Mouse (Mus musculus) kidney, postnatal 25 days (tissue): ENCODE measurements around the gene Tktl1.
A peak's percentile ranks its signal among the peaks of the same experiment; 100 is the strongest.
"Not testable (repeated sequence)": the region's sequence is repeated elsewhere in the genome, so short reads cannot be mapped to it uniquely, and the experiment has no call there.

Experiments used
- DNase-seq, 2 experiments: peaks; one replicate each; pipeline ENCODE4 v3.0.0; 2021; ENCODE audit warnings: mixed read lengths in 2 of 2

The Tktl1 gene

GRCm38 (mm10) chrX:74176959-74177358 is at the start of gene Tktl1:
Gene Tktl1, plus strand, starts transcription at chrX:74177259.
- no peak for DNase-seq

- DNase-seq: not testable (repeated sequence)
Observed at GRCm38 (mm10) chrX:74135263-74135662, 41.8 kb upstream of the Tktl1 start, which contains the start of gene Mecp2. Gene Mecp2, minus strand, starts transcription at chrX:74135363.

DNA sequence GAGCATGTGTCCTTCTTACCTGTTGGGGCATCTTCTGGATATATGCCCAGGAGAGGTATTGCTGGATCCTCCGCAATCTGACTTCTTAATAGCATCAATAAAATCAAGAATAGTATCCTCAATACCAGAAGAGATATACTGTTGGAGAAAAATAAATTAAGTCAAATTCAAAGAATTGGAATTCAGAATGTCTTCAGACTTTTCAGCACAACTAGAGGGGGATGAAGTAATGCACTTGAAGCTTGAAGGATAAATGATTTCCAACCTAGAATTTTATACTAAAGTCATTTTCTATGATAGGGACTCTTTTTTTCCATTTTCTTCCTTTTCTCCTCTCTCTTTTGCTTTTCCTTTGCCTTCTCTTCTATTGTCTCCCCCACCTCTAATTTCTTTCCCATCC is 9.3 kb upstream of the Tktl1 start, which contains the start of gene Tex28:
TSS of gene Tex28 (minus strand) at position 101 of the 400 bp plus-strand sequence.
- no peak for DNase-seq

- DNase-seq: no peak
Observed at GRCm38 (mm10) chrX:74203556-74203955, 26.5 kb downstream of the Tktl1 start.

DNA sequence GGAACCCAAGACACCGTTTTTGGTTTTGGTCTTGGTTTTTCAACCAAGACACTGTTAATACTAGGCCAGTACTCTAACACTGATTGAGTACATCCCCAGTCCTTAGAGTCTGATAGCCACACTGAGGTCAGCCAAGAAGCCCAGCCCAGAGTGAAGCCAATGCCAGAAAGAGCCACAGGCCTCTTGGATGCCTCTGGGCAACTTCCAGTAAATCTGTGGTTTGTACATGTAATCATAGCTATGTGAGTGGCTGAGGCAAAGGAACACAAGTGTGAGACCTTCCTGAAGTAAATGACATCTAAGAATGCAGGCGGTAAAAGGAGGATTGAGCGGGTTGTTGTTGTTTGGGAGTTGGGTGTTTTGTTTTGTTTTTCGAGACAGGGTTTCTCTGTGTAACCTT is 41.4 kb downstream of the Tktl1 start:
- DNase-seq: no peak

- peak in 1 of 2 experiments; percentile 2 for DNase-seq
Observed at GRCm38 (mm10) chrX:74219449-74219848, 42.4 kb downstream of the Tktl1 start.

- DNase-seq: not testable (repeated sequence)
Observed at GRCm38 (mm10) chrX:74220099-74220498, 43.0 kb downstream of the Tktl1 start.

- DNase-seq: no peak
Observed at GRCm38 (mm10) chrX:74230038-74230437, 53.0 kb downstream of the Tktl1 start.

DNA sequence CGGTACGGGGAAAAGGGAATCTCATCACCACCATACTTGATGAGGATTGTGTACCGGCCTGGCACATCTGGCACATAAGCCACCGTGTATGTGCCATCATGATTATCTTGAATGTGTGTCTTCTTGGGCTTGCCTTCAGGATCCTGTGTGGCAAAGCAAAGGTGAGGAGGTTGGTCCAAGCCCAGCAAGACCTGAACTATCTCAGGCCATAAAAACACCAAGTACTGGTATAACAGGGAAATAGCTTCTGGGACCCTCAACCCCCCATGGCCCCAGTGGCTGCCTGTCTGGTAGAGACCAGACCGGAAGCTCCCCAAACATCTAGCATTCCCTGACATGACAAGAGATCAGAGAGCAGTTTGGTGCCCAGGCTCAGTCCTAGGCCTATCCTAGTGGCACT is 56.1 kb downstream of the Tktl1 start:
- no peak for DNase-seq

- DNase-seq: no peak
Observed at GRCm38 (mm10) chrX:74240332-74240731, 63.3 kb downstream of the Tktl1 start.

- no peak for DNase-seq
Observed at GRCm38 (mm10) chrX:74243396-74243795, 66.3 kb downstream of the Tktl1 start.

DNA sequence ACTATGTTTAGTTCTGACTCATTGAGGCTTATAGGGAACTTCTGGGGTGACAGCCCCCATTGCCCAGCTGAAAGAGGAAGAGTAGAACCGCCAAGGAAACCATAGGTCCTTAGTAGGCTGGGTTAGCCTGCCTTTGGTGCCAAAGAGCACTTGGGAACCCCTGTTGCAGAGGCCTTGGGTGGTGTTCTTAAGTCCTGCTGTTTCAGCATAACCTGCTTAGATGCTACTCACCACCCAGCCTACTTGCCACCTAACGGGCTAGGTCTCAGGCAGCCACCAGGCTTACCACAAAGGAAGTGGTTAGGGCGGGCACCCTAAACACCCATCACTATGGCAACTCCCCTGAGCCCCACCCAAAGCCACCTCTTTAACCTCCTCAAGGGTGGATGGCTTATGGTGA is 66.7 kb downstream of the Tktl1 start:
- no peak for DNase-seq

DNA sequence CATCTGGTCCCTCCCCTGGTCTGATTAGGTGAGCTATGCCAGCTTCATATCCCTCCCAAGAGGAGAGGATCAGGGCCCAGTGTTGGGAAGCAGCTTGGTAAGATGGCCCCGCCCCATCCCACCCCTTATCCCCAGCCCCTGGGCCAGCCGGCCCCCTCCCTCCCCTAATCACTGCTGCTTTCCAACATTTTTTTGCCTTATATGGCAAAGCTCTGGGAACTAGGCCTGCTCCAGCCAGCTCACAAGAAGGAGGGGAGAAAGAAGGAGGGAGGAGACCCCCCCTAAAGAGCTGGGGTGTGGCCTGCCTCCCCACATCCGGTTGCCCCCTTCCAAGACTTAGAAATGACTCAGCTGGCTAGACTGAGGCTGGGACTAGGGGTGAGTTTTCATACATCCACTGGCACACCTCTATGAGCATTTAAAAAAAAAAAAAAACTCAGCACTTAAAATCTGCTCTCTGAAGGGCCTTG is 67.6 kb downstream of the Tktl1 start:
- peak; percentile 40 to 71 for DNase-seq

GRCm38 (mm10) chrX:74245107-74245506 is 68.0 kb downstream of the Tktl1 start:
- no peak for DNase-seq

- peak; percentile 75 to 87 for DNase-seq
Observed at GRCm38 (mm10) chrX:74245687-74246086, 68.6 kb downstream of the Tktl1 start.

DNA sequence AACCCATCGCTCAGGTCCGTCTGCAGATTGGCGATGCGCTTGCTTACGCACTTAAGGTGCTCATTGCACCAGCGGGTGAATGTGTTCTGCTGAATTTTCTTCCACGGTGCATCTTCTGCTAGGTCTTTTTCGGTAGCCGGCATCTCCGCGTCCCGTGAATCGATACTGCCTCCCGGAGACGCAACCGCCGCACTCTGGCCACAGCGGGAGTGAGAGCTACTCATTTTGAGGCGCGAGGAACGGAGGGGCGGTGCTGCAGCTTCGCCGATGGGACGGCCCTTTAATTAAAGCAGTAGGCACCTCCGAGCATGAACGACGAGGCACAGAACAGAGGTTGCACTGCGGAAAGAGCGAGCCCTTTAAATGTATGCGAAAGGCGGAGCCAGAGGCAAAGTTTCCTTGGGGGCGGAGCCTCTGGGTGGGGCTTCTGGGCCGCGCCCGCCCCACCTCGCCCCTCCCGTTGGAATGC is 69.2 kb downstream of the Tktl1 start:
- DNase-seq: peak; percentile 89 to 94

- peak; percentile 22 to 51 for DNase-seq
Observed at GRCm38 (mm10) chrX:74246693-74247092, 69.6 kb downstream of the Tktl1 start.

DNA sequence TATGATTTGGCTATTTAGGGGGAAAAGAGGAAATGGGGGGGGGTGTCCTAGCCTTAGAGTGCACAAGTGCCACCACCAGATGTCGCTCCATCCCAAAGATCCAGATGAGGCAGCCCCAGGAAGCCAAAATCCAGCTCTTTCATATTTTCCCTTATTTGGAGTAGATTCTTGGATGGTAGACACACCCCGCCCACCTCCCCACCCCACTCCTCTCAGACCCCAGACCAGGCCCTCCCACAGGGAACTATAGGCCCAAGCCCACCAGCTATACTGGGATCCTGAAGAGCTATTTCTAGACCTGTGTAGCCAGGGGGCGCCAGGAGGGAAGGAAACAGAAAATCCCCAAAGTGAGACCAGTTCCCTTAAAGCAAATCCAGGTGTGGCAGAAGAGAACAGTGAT is 71.6 kb downstream of the Tktl1 start:
- DNase-seq: peak; percentile 65 to 83

DNA sequence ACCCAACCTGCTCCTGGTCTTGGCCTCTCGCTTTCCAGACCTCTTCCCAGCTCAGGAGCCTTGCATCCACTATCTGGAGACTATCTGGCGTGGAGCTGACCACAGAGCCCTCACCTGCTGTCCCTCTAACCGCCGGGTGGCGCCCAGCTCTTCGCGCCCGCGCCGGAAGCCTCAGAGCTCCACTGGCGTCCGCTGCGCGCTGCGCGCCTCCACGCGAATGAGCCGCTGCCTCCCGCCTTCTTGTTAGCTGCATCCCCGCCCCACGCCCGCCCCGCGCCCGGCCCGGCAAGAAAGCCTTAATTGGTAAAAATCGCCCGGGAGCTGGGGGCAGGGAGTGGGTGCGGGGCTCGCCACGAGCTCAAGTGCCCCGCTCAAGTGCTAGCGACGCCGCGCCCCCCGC is 72.6 kb downstream of the Tktl1 start, which contains the start of gene Flna:
TSS of gene Flna (minus strand) at position 206 of the 400 bp plus-strand sequence.
- DNase-seq: peak; percentile 73 to 83

- peak; percentile 92 to 97 for DNase-seq
Observed at GRCm38 (mm10) chrX:74254153-74254887, 77.3 kb downstream of the Tktl1 start, which contains the start of gene Emd. Gene Emd, plus strand, starts transcription at chrX:74254687.

DNA sequence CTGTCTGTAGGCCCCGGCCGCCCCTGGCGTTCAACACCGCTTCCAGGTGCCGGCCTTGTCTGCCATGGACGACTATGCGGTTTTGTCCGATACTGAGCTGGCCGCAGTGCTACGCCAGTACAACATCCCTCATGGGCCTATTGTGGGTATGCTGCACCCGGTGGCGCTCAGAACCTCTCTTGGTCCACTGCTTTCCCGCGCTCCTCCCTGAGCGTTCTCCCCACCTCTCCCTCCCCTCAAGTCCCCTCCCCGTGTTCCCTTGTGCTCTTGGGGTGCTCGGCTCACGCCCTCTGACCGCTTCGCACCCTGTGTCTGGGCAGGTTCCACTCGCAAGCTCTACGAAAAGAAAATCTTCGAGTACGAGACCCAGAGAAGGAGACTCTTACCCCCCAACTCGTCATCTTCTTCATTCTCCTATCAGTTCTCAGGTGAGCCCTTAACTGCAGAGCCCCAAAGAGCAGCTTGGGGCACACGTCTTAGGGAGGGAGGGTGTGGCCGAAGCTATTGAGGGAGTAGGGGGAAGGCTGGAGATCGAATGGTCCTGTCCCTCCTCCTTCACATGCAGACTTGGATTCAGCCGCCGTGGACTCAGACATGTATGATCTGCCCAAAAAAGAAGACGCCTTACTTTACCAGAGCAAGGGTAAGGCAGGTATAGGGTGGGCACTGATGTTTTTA is 78.0 kb downstream of the Tktl1 start:
- no peak for DNase-seq

DNA sequence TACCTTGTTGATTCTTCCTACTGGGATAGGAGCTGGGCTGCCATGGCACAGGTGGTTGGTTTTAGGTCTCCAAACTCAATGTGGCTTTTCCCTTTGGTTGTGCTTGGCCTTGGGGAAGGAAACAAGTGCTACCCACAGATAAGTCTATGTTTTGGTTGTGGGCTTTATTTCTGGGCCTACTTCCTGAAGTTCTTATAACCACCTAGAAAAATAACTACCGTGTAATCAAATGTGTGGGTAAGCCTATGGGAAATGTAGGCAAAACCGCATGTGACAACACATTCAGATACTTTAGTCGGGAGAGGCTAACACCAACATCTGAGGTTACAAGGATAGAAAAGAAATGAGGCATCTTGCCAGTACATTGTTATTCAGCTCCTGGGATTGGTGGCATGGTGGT is 80.7 kb downstream of the Tktl1 start:
- no peak for DNase-seq
